Mouse (Mus musculus) MEL (cell line): Measurements from ENCODE around the gene Vegfa. TPM values are rescaled to one million over a fixed set of nuclear protein-coding genes. Genes with fewer than 3 reads are reported as not detected.

Experiments
- DNase-seq: peaks from one replicate; pipeline ENCODE4 v3.0.0; 2011; ENCODE audit warnings: low read depth, low spot score
- H3K27ac ChIP-seq: 2 replicates; pipeline ENCODE4 v1.5.1; 2012; ENCODE audit warnings: low read depth, mild to moderate bottlenecking, control low read depth, low read length, moderate library complexity; ENCODE audit not compliant: control insufficient read depth
- H3K27me3 ChIP-seq, 2 experiments: fragments of 150-350 bp in 1 of 2; sonication (generic) in 1 of 2; 2 replicates each; pipeline ENCODE4 v1.6.1; 2012; ENCODE audit warnings: low read length in 2 of 2, mild to moderate bottlenecking in 2 of 2, improper control_type of control experiment in 1 of 2, moderate library complexity in 1 of 2; ENCODE audit not compliant: insufficient read depth in 2 of 2, control insufficient read depth in 1 of 2
- H3K36me3 ChIP-seq, 2 experiments: 2 replicates each; pipeline ENCODE4 v1.6.1; 2012 to 2014; ENCODE audit warnings: low read length in 2 of 2, improper control_type of control experiment in 1 of 2, inconsistent platforms in 1 of 2, mild to moderate bottlenecking in 1 of 2; ENCODE audit not compliant: insufficient read depth in 2 of 2, control insufficient read depth in 1 of 2
- H3K4me1 ChIP-seq, 2 experiments: fragments of 150-350 bp in 1 of 2; sonication (generic) in 1 of 2; 2 replicates each; pipeline ENCODE4 v1.6.1; 2012; ENCODE audit warnings: low read length in 2 of 2, improper control_type of control experiment in 1 of 2, mild to moderate bottlenecking in 1 of 2; ENCODE audit not compliant: insufficient read depth in 2 of 2, control insufficient read depth in 1 of 2
- H3K4me3 ChIP-seq, 2 experiments: fragments of 150-350 bp in 1 of 2; sonication (generic) in 1 of 2; 2 replicates each; pipeline ENCODE4 v1.5.1; 2012; ENCODE audit warnings: low read depth in 2 of 2, low read length in 2 of 2, mild to moderate bottlenecking in 2 of 2, moderate library complexity in 2 of 2, control low read depth in 1 of 2, improper control_type of control experiment in 1 of 2; ENCODE audit not compliant: control insufficient read depth in 1 of 2, insufficient read depth in 1 of 2
- H3K79me2 ChIP-seq: 2 replicates; pipeline ENCODE4 v1.6.1; 2012; ENCODE audit warnings: mild to moderate bottlenecking, low read length, moderate library complexity; ENCODE audit not compliant: control insufficient read depth, poor library complexity, insufficient read depth
- H3K9ac ChIP-seq: 2 replicates; pipeline ENCODE4 v1.6.1; 2012; ENCODE audit warnings: low read depth, mild to moderate bottlenecking, control low read depth, low read length, moderate library complexity; ENCODE audit not compliant: control insufficient read depth, poor library complexity, severe bottlenecking
- H3K9me3 ChIP-seq: fragments of 150-350 bp; sonication (generic); replicated peaks from 2 replicates; pipeline ENCODE4 v1.6.1; 2012; ENCODE audit warnings: mild to moderate bottlenecking, low read length, improper control_type of control experiment, moderate library complexity; ENCODE audit not compliant: insufficient read depth
- CTCF ChIP-seq, 3 experiments: IDR thresholded peaks in 2 of 3; conservative IDR thresholded peaks in 1 of 3; 2 replicates each; pipeline ENCODE4 v1.5.1; 2011 to 2012; ENCODE audit warnings: low read length in 3 of 3, low read depth in 2 of 3, mild to moderate bottlenecking in 2 of 3, improper control_type of control experiment in 1 of 3, inconsistent platforms in 1 of 3, mixed read lengths in 1 of 3, moderate library complexity in 1 of 3; ENCODE audit not compliant: control insufficient read depth in 1 of 3, insufficient read depth in 1 of 3, poor library complexity in 1 of 3, severe bottlenecking in 1 of 3
- ETS1 ChIP-seq: IDR thresholded peaks from 2 replicates; pipeline ENCODE4 v1.6.1; 2012; ENCODE audit warnings: low read depth, mild to moderate bottlenecking, inconsistent platforms, low read length, improper control_type of control experiment, moderate library complexity
- GATA1 ChIP-seq: IDR thresholded peaks from 2 replicates; pipeline ENCODE4 v1.6.1; 2011; ENCODE audit warnings: low read depth, low read length, improper control_type of control experiment
- JUND ChIP-seq: IDR thresholded peaks from 2 replicates; pipeline ENCODE4 v1.6.1; 2011; ENCODE audit warnings: low read depth, mild to moderate bottlenecking, improper control_type of control experiment, low read length
- MAX ChIP-seq: IDR thresholded peaks from 2 replicates; pipeline ENCODE4 v1.6.1; 2011; ENCODE audit warnings: low read length, improper control_type of control experiment
- MAZ ChIP-seq: IDR thresholded peaks from 2 replicates; pipeline ENCODE4 v1.6.1; 2012; ENCODE audit warnings: low read depth, mild to moderate bottlenecking, inconsistent platforms, low read length, improper control_type of control experiment
- MXI1 ChIP-seq: IDR thresholded peaks from 2 replicates; pipeline ENCODE4 v1.6.1; 2011; ENCODE audit warnings: mild to moderate bottlenecking, low read depth, low read length, improper control_type of control experiment
- MYC ChIP-seq: IDR thresholded peaks from 2 replicates; pipeline ENCODE4 v1.6.1; 2011; ENCODE audit warnings: low read depth, mild to moderate bottlenecking, low read length, improper control_type of control experiment, moderate library complexity
- NELFE ChIP-seq: IDR thresholded peaks from 2 replicates; pipeline ENCODE4 v1.6.1; 2011; ENCODE audit warnings: low read depth, low read length, improper control_type of control experiment
- RAD21 ChIP-seq: IDR thresholded peaks from 2 replicates; pipeline ENCODE4 v1.6.1; 2011; ENCODE audit warnings: mild to moderate bottlenecking, low read depth, low read length, improper control_type of control experiment
- SIN3A ChIP-seq: IDR thresholded peaks from 2 replicates; pipeline ENCODE4 v1.6.1; 2012; ENCODE audit warnings: low read length, improper control_type of control experiment, inconsistent platforms
- SMC3 ChIP-seq: IDR thresholded peaks from 2 replicates; pipeline ENCODE4 v1.6.1; 2011; ENCODE audit warnings: low read depth, low read length, improper control_type of control experiment
- USF2 ChIP-seq, 2 experiments: IDR thresholded peaks; 2 replicates each; pipeline ENCODE4 v1.6.1; 2011 to 2012; ENCODE audit warnings: improper control_type of control experiment in 2 of 2, low read length in 2 of 2, borderline replicate concordance in 1 of 2, inconsistent platforms in 1 of 2, low read depth in 1 of 2, mild to moderate bottlenecking in 1 of 2; ENCODE audit not compliant: insufficient read depth in 1 of 2
- ZNF384 ChIP-seq: IDR thresholded peaks from 2 replicates; pipeline ENCODE4 v1.6.1; 2012; ENCODE audit warnings: low read depth, mild to moderate bottlenecking, inconsistent platforms, low read length, improper control_type of control experiment
- polyA plus RNA-seq, 2 experiments: library from polyadenylated mRNA; stranded (reverse) in 1 of 2; unstranded in 1 of 2; fragments of >175 nt in 1 of 2; fragments of >200 nt in 1 of 2; gene quantifications; 2 replicates each; pipeline versions ENCODE4 v1.2.1 to v1.2.4; 2012; ENCODE audit warnings: low replicate concordance in 2 of 2, low read depth in 1 of 2; ENCODE audit not compliant: insufficient read length in 2 of 2, insufficient read depth in 1 of 2, missing spikeins in 1 of 2
- total RNA-seq: library from RNA; depleted of rRNA; stranded (reverse); fragments of 300-350 nt; gene quantifications from 2 replicates; pipeline ENCODE4 v1.2.3, GENCODE M21; 2012

The Vegfa gene
- total and polyA plus RNA-seq, 3 experiments: 16.1 to 38.6 TPM; not detected in 1

GRCm38 (mm10) chr17:46038906-46039305 lies 6.7 kb upstream of the Vegfa start:
- peaks cover 8 to 19% of the 10 kb centered on the region in 2 experiments for H3K4me1 ChIP-seq
- TF ChIP-seq RAD21 (peak; percentile 30), MXI1 (no peak), SMC3 (peak; percentile 20; the same call in 1 of the 2 replicates), MAX (no peak), GATA1 (no peak), NELFE (no peak), ETS1 (no peak), SIN3A (no peak), CTCF (IDR thresholded peaks at IDR 0.05 in 2 of 3, conservative IDR thresholded peaks at IDR 0.05 in 1 of 3; ENCODE audit: control insufficient read depth in 1 of 3, insufficient read depth in 1 of 3, low read depth in 2 of 3, low read length in 3 of 3, poor library complexity in 1 of 3, severe bottlenecking in 1 of 3) (peak in 1 of 3 experiments; percentile 42; a peak in 3 of 6 replicates), MYC (no peak), JUND (no peak)

GRCm38 (mm10) chr17:46036400-46036799 lies 4.2 kb upstream of the Vegfa start:
- H3K9me3 ChIP-seq: no peaks in the 10 kb centered on the region
- H3K36me3 ChIP-seq: peaks cover 0 to 11% of the 10 kb centered on the region in 2 experiments; a peak in 2 of 4 replicates
- no peaks in the 10 kb centered on the region for H3K27me3 ChIP-seq
- H3K27ac ChIP-seq: no peak overlapping the region
- DNase-seq: no peak
- H3K4me1 ChIP-seq: peaks cover 3 to 12% of the 10 kb centered on the region in 2 experiments
- H3K79me2 ChIP-seq: peaks cover 5% of the 10 kb centered on the region
- H3K4me3 ChIP-seq: no peak overlapping the region
- TF ChIP-seq USF2 (IDR thresholded peaks at IDR 0.05; ENCODE audit: borderline replicate concordance in 1 of 2, insufficient read depth in 1 of 2, low read depth in 1 of 2, low read length in 2 of 2) (no peak), ZNF384 (peak; percentile 8; the same call in 1 of the 2 replicates)
- no peak overlapping the region for H3K9ac ChIP-seq

More at GRCm38 (mm10) chr17:46038906-46039305, 6.7 kb upstream of the Vegfa start:
- H3K9me3 ChIP-seq: no peaks in the 10 kb centered on the region
- no peaks in the 10 kb centered on the region; the same call in 1 of the 2 replicates for H3K79me2 ChIP-seq
- no peak for DNase-seq
- peaks cover 0 to 18% of the 10 kb centered on the region in 2 experiments; a peak in 2 of 4 replicates for H3K36me3 ChIP-seq
- H3K27ac ChIP-seq: no peak overlapping the region
- H3K4me3 ChIP-seq: no peak overlapping the region
- H3K27me3 ChIP-seq: no peaks in the 10 kb centered on the region
- no peak overlapping the region for H3K9ac ChIP-seq

- Histone ChIP-seq H3K4me1 (peaks cover 0 to 3% of the 10 kb centered on the region in 2 experiments; a peak in 2 of 4 replicates), H3K36me3 (no peaks in the 10 kb centered on the region; a peak in 1 of 4 replicates)
These were observed 1.9 kb upstream of the Vegfa start for GRCm38 (mm10) chr17:46034110-46034509.

More at GRCm38 (mm10) chr17:46034110-46034509, 1.9 kb upstream of the Vegfa start:
- Histone ChIP-seq H3K4me3 (no peak overlapping the region), H3K9ac (no peak overlapping the region), H3K27ac (no peak overlapping the region), H3K27me3 (no peaks in the 10 kb centered on the region), H3K9me3 (no peaks in the 10 kb centered on the region), H3K79me2 (peaks cover 28% of the 10 kb centered on the region)
- no peak for DNase-seq
- TF ChIP-seq ETS1 (no peak), MAX (no peak), MAZ (no peak), USF2 (IDR thresholded peaks at IDR 0.05; ENCODE audit: borderline replicate concordance in 1 of 2, insufficient read depth in 1 of 2, low read depth in 1 of 2, low read length in 2 of 2) (no peak)
